33 mouse cellular contexts compared by ENCODE assay signal in genomic region chr4:98677506-98677905, GRCm38 (mm10). TPM values are rescaled to one million over a fixed set of nuclear protein-coding genes. Genes with fewer than 3 reads are reported as not detected.
A peak's percentile ranks its signal among the peaks of the same experiment; 100 is the strongest.
DNase-seq lines count a peak whose midpoint lies in the region; ATAC-seq lines count a peak whose summit lies in the region.
"Had no signal": no experiment of that assay in that cellular context is flagged by ENCODE, and none has a peak within 500 bp of the region (broad histone marks: within the 10 kb centered on the region; RNA-seq: fewer than 3 reads in every experiment).

No protein-coding gene starts in this region.

- H3K4me2 ChIP-seq in limb, embryonic 13.5 days (replicated peaks): peak overlapping the region; percentile 25
- H3K4me2 ChIP-seq in liver, embryonic 12.5 days: no peak overlapping the region
- H3K4me2 ChIP-seq: heart, embryonic 13.5 days; hindbrain, embryonic 14.5 days; liver, embryonic 13.5 days; neural tube, embryonic 15.5 days; stomach, embryonic 15.5 days had no signal

- no peaks in the 10 kb centered on the region; the same call in 1 of the 2 replicates for H3K27me3 ChIP-seq in limb, embryonic 13.5 days
- H3K27me3 ChIP-seq in liver, embryonic 12.5 days (replicated peaks): no peaks in the 10 kb centered on the region
- H3K27me3 ChIP-seq: heart, embryonic 13.5 days; liver, embryonic 13.5 days; neural tube, embryonic 15.5 days; stomach, embryonic 15.5 days had no signal

- H3K9me3 ChIP-seq in limb, embryonic 13.5 days: no peaks in the 10 kb centered on the region
- no peaks in the 10 kb centered on the region for H3K9me3 ChIP-seq in liver, embryonic 12.5 days (replicated peaks)
- H3K9me3 ChIP-seq: heart, embryonic 13.5 days; liver, embryonic 13.5 days; neural tube, embryonic 15.5 days; stomach, embryonic 15.5 days had no signal

- peak overlapping the region; percentile 65; the same call in 1 of the 2 replicates for H3K27ac ChIP-seq in limb, embryonic 13.5 days
- no peak overlapping the region for H3K27ac ChIP-seq in liver, embryonic 12.5 days
- H3K27ac ChIP-seq: heart, adult 2 months; heart, embryonic 13.5 days; hindbrain, embryonic 14.5 days; layer of hippocampus, adult 2 months; liver, embryonic 13.5 days; macrophage; neural tube, embryonic 15.5 days; stomach, embryonic 15.5 days had no signal

- ATAC-seq in limb, embryonic 13.5 days (ENCODE audit: low FRiP score, low read depth): peak; percentile 92
- ATAC-seq in megakaryocyte-erythroid progenitor cell, adult 5-6 weeks (replicated peaks; ENCODE audit: low FRiP score, low TSS enrichment, poor library complexity, severe bottlenecking): no peak
- no peak for ATAC-seq in liver, embryonic 12.5 days
- ATAC-seq: inflammation-experienced regulatory T-cells, adult 6 months; lung, postnatal 0 days had no signal

- no peaks in the 10 kb centered on the region for H3K36me3 ChIP-seq in limb, embryonic 13.5 days
- H3K36me3 ChIP-seq in liver, embryonic 12.5 days: no peaks in the 10 kb centered on the region
- H3K36me3 ChIP-seq: heart, embryonic 13.5 days; liver, embryonic 13.5 days; neural tube, embryonic 15.5 days; stomach, embryonic 15.5 days had no signal

- no peak overlapping the region for H3K9ac ChIP-seq in limb, embryonic 13.5 days
- no peak overlapping the region for H3K9ac ChIP-seq in liver, embryonic 12.5 days
- H3K9ac ChIP-seq: heart, embryonic 13.5 days; hindbrain, embryonic 14.5 days; liver, embryonic 13.5 days; neural tube, embryonic 15.5 days; stomach, embryonic 15.5 days had no signal

- WGBS in limb, embryonic 13.5 days: 18% methylated on average over 9 of the region's 9 CpGs
- 73% methylated on average over 9 of the region's 9 CpGs for WGBS in liver, embryonic 12.5 days (ENCODE audit: insufficient replicate concordance)

- peak; percentile 37 for DNase-seq in embryo, embryonic 10.5 days (ENCODE audit: low spot score)
- DNase-seq in embryo, embryonic 9.5 days (ENCODE audit: extremely low spot score): peak; percentile 4
- peak; percentile 83 for DNase-seq in forelimb bud, embryonic 11.5 days (ENCODE audit: low read depth, low spot score)
- no peak for DNase-seq in left cerebral cortex, adult 11 months (ENCODE audit: low spot score)
- DNase-seq: adrenal gland, adult 2 months; adrenal gland, postnatal 36 days; B cell, adult 2 months; cerebellum, adult 18-20 months; cerebellum, postnatal 14 days; heart, adult 2 months; heart, postnatal 10 days; kidney, adult 11 months; kidney, postnatal 25 days; left cerebral cortex, postnatal 4 days; liver, embryonic 13.5 days; lung, adult 18-20 months; midbrain, embryonic 14.5 days; right cerebral cortex, postnatal 25 days had no signal

- H3K4me1 ChIP-seq in limb, embryonic 13.5 days: peaks cover 26% of the 10 kb centered on the region
- no peaks in the 10 kb centered on the region for H3K4me1 ChIP-seq in liver, embryonic 12.5 days
- H3K4me1 ChIP-seq: heart, embryonic 13.5 days; liver, embryonic 13.5 days; stomach, embryonic 15.5 days had no signal

- H3K4me3 ChIP-seq in limb, embryonic 13.5 days: no peak overlapping the region
- no peak overlapping the region for H3K4me3 ChIP-seq in liver, embryonic 12.5 days
- H3K4me3 ChIP-seq: heart, adult 2 months; heart, embryonic 13.5 days; layer of hippocampus, adult 2 months; liver, embryonic 13.5 days; neural tube, embryonic 15.5 days; stomach, embryonic 15.5 days had no signal

RNA-seq across cellular contexts. Expression of gene L1td1, which starts 49.0 kb away (rescaled TPM):
- 1.8 and 2.2 TPM in 2 replicates for polyA plus RNA-seq in limb, embryonic 13.5 days (2015; fragmentation: Nextera tagmentation; extraction: Ambion mirVana)
- not detected in 2 replicates for total RNA-seq in megakaryocyte-erythroid progenitor cell, adult 5-6 weeks (2014; fragmentation: Nextera tagmentation)
- not detected in 2 replicates for total RNA-seq in megakaryocyte-erythroid progenitor cell, adult 5-6 weeks (2017)
- polyA plus RNA-seq in liver, embryonic 12.5 days (2016; fragmentation: Nextera tagmentation; extraction: Ambion mirVana): not detected in 2 replicates
- total RNA-seq: adrenal gland, adult 2 months; adrenal gland, postnatal 36 days; gastrocnemius, adult 8-10 months; gastrocnemius, postnatal 4 days; heart, postnatal 10 days; hematopoietic stem cell, adult 5-6 weeks; layer of hippocampus, adult 2 months; left cerebral cortex, postnatal 4 days had no signal
- polyA plus RNA-seq: adrenal gland, adult 2 months; heart, adult 2 months; hindbrain, embryonic 14.5 days; inflammation-experienced regulatory T-cells, adult 6 months; liver, embryonic 13.5 days; lung, postnatal 0 days; macrophage; neural tube, embryonic 15.5 days; urinary bladder, adult 2 months had no signal
